Mouse (Mus musculus): ENCODE results near the gene Hmg20b.

The Hmg20b gene

DNA sequence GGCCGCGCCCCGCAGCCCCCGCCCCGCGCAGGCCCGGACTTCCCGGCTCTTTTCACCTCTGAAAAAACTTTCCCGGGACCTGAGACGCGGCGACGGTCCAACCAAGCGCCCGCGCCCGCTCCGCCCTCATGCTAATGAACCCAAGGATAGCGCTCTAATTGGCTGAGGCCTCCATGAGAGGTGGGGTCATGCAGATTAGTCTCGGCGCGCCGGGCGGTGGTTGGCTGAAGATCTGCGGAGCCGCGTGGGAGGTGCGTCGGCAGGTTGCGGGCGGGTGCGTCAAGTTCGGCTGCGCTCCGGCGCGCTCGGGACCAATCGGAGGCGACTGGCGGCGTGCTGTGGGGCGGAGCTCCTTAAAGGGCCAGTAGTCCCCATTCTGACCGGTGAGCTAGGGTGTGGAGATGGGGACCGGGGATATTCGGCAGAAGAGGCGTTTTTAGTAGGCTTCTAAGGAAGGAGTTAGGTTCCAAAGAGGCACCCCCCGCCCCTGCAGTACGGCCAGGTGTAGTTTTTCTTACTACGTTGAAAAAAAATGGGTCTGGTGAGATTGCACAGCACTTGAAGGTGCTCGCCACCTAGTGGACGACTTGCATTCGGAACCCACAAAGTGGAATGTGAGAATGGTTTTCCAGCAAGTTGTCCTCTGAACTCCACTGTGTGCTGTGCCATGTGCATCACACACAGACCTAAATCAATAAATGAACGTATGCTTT lies at the start of gene Hmg20b:
Gene Hmg20b, minus strand, starts transcription at position 130 of the 713 bp plus-strand sequence.
- DNase-seq (ENCODE audit: low spot score) = peak; percentile 99

DNA sequence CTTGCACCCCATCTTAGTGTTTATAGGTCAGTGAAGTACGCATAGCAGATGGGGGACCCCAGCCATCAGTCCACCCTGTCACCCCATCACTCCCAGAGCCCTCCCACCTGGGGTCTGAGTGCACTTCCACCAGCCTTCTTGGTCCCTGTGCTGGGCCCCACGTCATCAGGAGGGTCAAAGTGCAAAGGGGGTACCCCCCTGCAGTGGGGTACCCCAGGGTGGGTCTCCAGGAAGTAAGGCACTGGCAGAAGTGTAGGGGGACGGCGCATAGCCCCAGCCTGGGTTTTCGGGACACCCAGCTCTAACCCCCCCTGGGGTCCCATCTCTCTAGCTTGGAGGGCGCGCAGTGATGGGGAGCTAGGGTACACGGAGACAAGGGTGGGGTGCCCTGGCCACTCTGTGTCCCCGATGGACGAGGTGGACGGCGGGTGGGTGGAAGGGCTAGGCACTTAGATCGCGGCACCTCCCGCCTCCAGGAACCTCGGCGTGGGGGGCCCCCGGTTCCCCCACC lies 49.6 kb upstream of the Hmg20b start:
- DNase-seq (ENCODE audit: low spot score) = no peak

DNA sequence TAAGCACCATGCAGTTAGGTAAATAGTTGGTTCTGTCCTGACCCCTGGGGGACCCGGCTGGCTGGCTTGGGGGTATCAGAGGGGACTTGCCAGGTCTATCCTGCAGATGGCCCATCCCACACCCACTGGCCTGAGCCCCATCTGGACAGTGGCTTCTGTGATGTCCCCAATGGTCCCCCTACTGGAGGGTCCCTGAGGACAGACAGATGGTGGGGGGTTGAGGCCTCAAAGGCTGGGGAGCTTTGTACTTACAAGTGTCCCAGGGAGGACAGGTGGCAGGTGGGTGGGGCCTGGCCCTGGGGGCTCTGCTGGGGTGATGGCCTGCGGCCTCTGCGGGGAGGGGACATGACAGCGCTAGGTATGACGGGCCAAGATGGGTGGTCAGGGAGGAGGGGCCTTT lies 49.0 kb upstream of the Hmg20b start:
- no peak for DNase-seq (ENCODE audit: low spot score)

DNA sequence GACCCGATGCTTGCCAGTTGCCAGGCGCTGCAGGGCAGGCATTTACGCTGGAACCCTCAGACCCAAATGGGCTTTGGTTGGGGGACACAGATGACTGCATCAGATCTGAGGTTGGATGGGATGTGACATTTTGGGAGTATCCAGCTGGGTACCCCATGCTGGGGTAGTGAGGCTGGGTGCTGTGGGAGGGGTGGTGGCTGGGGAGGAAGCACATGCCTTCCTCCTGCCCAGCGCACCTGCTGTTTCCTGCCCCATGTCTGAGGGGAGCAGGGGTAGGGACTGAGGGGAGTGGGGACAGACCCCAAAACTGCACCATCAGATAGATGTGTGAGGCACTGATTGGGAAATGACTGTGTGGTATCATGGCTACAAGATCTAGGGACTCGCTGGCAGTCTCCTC lies 46.5 kb upstream of the Hmg20b start:
- no peak for DNase-seq (ENCODE audit: low spot score)

DNA sequence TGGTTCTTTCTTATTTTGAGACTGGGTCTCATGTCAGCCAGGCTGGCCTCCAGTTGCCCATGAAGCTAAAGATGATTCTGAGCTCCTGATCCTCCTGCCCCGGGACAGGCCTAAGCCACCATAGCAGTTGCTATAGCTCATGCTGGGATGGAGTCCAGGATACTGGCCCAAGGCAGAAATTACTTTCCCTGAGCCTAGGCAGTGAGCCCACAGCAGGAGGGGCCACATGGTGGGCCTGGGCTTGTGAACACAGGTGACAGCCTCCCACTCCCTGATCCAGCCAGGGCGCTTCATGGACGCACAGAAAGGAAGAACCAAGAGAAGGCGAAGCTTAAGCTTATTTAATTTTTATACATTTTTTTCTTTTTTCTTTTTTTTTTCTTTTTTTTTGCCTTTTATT lies 45.6 kb upstream of the Hmg20b start:
- DNase-seq (ENCODE audit: low spot score) = no peak

- peak; percentile 88 for DNase-seq (ENCODE audit: low spot score)
Observed at GRCm38 (mm10) chr10:81395127-81395526, 44.8 kb upstream of the Hmg20b start.

GRCm38 (mm10) chr10:81393456-81394063 lies 43.3 kb upstream of the Hmg20b start:
- DNase-seq (ENCODE audit: low spot score) = peak; percentile 68

DNA sequence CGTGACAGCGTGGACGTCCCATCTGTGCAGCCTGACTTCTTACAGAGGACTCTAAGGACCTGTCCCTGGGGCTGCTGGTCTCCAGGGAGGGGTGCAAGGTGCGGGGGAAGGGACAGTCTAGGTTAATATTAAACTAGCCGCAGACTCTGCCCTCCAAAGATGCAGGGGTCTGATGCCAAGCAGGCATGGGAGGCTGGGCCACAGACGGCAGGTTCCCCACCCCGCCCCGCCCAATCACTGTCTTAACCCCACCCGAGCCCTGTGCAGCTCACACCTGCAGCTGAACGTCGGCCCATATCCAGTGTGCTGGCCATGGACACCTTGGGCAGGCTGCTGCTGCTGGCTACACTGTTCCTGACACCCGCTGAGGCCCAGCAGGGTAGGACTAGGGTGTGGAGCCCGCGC lies 42.5 kb upstream of the Hmg20b start, which contains the start of gene Smim24:
Gene Smim24, plus strand, starts transcription at position 271 of the 405 bp plus-strand sequence.
- no peak for DNase-seq (ENCODE audit: low spot score)

GRCm38 (mm10) chr10:81392270-81392669 lies 42.0 kb upstream of the Hmg20b start:
- DNase-seq (ENCODE audit: low spot score) = no peak

GRCm38 (mm10) chr10:81390678-81390965 lies 40.3 kb upstream of the Hmg20b start:
- no peak for DNase-seq (ENCODE audit: low spot score)

DNA sequence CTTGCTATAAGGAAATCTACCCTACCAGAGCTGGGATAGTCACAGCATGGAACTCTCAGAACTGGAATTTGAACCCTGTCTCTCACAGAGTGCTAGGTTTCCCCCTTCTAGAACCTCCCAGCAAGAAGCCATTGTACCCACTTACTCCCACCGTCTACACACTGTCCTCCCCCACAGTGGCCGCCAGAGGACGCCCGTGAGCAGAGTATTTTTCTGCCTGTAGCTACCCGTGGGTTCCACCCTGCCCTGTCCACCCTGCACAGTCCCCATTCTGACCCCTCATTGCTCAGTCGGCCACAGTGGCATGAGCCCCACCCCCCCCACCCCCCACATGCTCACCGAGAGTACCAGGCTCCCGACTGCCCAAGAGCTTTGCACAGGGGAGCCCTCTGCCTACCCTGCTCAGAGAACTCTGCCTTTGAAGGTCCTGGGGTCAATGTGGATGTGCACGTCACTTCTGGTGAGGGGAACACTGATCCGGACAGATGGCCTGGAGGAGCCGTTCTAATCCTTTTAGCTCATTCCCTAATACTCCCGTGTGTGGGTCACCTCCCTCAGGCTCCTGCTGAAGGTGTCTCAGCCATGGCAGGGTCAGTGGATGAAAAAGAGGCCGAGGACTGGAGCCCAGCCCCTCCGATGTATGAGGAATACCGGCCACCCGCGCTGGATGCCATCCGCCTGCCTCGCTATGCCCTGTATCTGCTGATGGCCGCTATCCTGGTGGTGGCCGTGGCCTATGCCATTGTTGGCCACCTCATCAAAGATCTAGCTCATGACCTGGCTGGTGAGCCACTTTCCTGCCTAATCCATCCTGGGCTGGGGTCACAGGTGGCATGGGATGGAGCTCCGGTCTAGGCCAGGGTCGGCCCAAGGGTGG lies 39.8 kb upstream of the Hmg20b start:
- DNase-seq (ENCODE audit: low spot score) = peak; percentile 74

GRCm38 (mm10) chr10:81389373-81389772 lies 39.1 kb upstream of the Hmg20b start:
- no peak for DNase-seq (ENCODE audit: low spot score)

GRCm38 (mm10) chr10:81388505-81389055 lies 38.3 kb upstream of the Hmg20b start, which contains the start of gene Gm48552:
Gene Gm48552 (plus strand): TSS chr10:81389005.
- DNase-seq (ENCODE audit: low spot score) = no peak

DNA sequence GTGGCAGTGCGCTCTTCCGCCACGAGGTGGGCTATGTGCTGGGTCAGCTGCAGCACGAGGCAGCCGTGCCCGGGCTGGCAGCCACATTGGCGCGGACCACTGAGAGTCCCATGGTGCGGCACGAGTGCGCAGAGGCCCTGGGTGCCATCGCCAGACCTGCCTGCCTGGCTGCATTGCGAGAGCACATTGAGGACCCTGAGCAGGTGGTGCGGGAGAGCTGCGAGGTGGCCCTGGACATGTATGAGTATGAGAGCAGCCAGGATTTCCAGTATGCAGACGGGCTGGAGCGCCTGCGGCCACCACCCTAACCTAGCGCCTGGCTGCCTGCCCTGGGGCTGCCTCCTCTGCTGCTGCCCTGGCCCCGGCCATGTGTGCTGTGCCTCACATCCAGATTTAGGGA lies 37.4 kb upstream of the Hmg20b start:
- DNase-seq (ENCODE audit: low spot score) = no peak

GRCm38 (mm10) chr10:81385603-81386306 lies 35.5 kb upstream of the Hmg20b start:
- DNase-seq (ENCODE audit: low spot score) = no peak

DNA sequence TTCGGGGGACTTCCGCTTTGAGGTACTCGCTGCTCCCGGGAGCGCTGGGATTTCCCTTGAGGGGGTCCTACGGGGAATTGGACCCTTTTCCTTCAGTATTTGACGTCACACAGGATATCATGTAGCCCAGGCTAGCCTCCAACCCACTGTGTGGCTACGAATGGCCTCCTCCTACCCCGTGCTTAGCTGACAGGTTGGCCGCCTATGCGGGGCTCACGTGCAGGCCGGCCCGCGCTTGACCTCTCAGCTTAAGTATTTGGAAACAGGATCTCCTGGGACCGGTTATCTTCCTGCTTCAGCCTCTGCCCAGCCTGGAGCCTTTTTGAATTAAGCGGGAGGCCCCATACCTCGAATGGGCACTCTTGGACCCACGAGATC lies 34.3 kb upstream of the Hmg20b start:
- no peak for DNase-seq (ENCODE audit: low spot score)

DNA sequence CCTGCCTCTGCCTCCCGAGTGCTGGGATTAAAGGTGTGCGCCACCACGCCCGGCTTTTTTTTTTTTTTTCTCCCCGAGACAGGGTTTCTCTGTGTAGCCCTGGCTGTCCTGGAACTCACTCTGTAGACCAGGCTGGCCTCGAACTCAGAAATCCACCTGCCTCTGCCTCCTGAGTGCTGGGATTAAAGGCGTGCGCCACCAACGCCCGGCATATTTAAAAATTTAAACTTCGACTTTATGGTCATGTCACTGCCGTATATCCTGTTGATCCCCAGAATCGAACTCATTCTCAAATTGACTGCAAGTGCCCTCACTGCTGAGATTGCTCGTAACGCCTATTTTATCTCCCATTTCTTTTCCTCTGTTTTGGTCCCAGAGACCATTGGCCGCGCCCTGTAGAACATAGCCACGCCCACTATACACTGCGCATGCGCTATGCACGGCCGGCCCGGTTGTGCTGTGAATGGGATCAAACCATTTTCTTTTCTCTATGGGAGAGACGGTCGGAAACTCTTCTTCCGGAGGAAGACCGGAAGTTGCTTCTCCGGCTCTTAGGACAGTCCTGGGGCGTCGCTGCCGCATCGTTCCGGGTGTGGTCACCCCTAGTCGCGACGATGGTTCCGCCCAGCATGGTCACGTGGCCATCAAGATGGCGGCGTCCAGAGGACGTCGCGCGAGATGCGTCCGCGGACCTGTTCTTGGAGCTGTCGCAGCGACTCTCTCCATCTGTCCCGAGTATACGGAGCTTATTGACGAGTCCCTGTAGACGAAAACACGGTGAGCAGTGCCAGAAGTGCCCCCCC lies 33.7 kb upstream of the Hmg20b start, which contains the start of the genes Dohh and Gm48551:
Gene Dohh, plus strand, starts transcription at position 627 of the 803 bp plus-strand sequence.
Gene Gm48551, plus strand, starts transcription at position 665 of the 803 bp plus-strand sequence.
- peak; percentile 99 for DNase-seq (ENCODE audit: low spot score)

- no peak for DNase-seq (ENCODE audit: low spot score)
Observed at GRCm38 (mm10) chr10:81382039-81382438, 31.8 kb upstream of the Hmg20b start.

GRCm38 (mm10) chr10:81379809-81380378 lies 29.6 kb upstream of the Hmg20b start:
- no peak for DNase-seq (ENCODE audit: low spot score)

DNA sequence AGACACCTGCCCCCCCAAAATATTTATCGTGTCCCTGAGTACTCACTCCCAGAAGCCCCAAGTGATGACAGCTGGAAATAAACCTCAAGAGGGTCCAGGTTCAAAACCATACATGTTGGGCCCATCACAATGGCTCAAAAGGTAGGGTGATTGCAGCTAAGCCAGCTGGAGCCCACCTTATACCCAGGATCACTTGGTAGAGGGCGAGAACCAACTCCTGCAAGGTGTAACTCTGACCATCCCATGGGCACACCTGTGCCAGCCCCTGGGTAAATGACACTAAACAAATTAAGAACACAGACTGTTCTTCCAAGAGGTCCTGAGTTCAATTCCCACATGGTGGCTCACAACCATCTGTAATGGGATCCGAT lies 28.9 kb upstream of the Hmg20b start:
- DNase-seq (ENCODE audit: low spot score) = no peak

Data from embryo, embryonic 10.5 days (tissue).